Mouse (Mus musculus) ES-Bruce4 (cell line): ENCODE results near the gene Plekha8. TPM values are rescaled to one million over a fixed set of nuclear protein-coding genes. Genes with fewer than 3 reads are reported as not detected.

Source experiments
- H3K27ac ChIP-seq: 2 replicates; pipeline ENCODE4 v1.5.1; 2012; ENCODE audit warnings: low read length, inconsistent platforms; ENCODE audit not compliant: insufficient read depth
- H3K27me3 ChIP-seq: 2 replicates; pipeline ENCODE4 v1.6.1; 2012; ENCODE audit warnings: mild to moderate bottlenecking, low read length, inconsistent platforms; ENCODE audit not compliant: control insufficient read depth, poor library complexity, insufficient read depth, severe bottlenecking
- H3K36me3 ChIP-seq: 2 replicates; pipeline ENCODE4 v1.6.1; 2012; ENCODE audit warnings: inconsistent platforms, mild to moderate bottlenecking, low read length, moderate library complexity; ENCODE audit not compliant: control insufficient read depth, poor library complexity, insufficient read depth, severe bottlenecking
- H3K4me1 ChIP-seq: one replicate; pipeline ENCODE4 v1.8.1; 2011; ENCODE audit warnings: low read length; ENCODE audit not compliant: control insufficient read depth, insufficient read depth
- H3K4me3 ChIP-seq: 2 replicates; pipeline ENCODE4 v1.5.1; 2011; ENCODE audit warnings: low read depth, mild to moderate bottlenecking, low read length
- H3K9ac ChIP-seq: 2 replicates; pipeline ENCODE4 v1.6.1; 2012; ENCODE audit warnings: low read depth, mild to moderate bottlenecking, inconsistent platforms; ENCODE audit not compliant: poor library complexity, severe bottlenecking
- H3K9me3 ChIP-seq: replicated peaks from 2 replicates; pipeline ENCODE4 v1.6.1; 2012; ENCODE audit warnings: mild to moderate bottlenecking, low read length, inconsistent platforms; ENCODE audit not compliant: control insufficient read depth, poor library complexity, insufficient read depth, severe bottlenecking
- CTCF ChIP-seq: IDR thresholded peaks from one replicate; pipeline ENCODE4 v1.8.1; 2011; ENCODE audit warnings: low read depth, low read length
- EP300 ChIP-seq: IDR thresholded peaks from 2 replicates; pipeline ENCODE4 v1.6.1; 2011; ENCODE audit warnings: low read depth, low read length; ENCODE audit not compliant: insufficient read depth
- POLR2A ChIP-seq: IDR thresholded peaks from one replicate; pipeline ENCODE4 v1.8.1; 2011; ENCODE audit warnings: low read length; ENCODE audit not compliant: insufficient read depth
- polyA plus RNA-seq: library from polyadenylated mRNA; stranded (reverse); fragments of >200 nt; gene quantifications from 2 replicates; pipeline ENCODE4 v1.2.4, GENCODE M21; 2011; ENCODE audit warnings: low read depth; ENCODE audit not compliant: missing spikeins, insufficient read depth, insufficient read length

Plekha8 gene
- polyA plus RNA-seq, 1 experiment: 15.0 TPM

- H3K27ac ChIP-seq: no peak within 1 kb of the TSS
- H3K4me1 ChIP-seq: peaks cover 2% of the 10 kb centered on the region
- no peak for TF ChIP-seq POLR2A
- TF ChIP-seq EP300: no peak
- no peak for TF ChIP-seq CTCF
- H3K4me3 ChIP-seq: peak within 1 kb of the TSS; percentile 89
- H3K9me3 ChIP-seq: no peaks in the 10 kb centered on the region
- no peaks in the 10 kb centered on the region for H3K36me3 ChIP-seq
- no peaks in the 10 kb centered on the region for H3K27me3 ChIP-seq
- H3K9ac ChIP-seq: peak within 1 kb of the TSS; percentile 60
Measured at GRCm38 (mm10) chr6:54680891-54681745, 86.2 kb downstream of the Plekha8 start, which contains the start of gene Mturn. Gene Mturn, plus strand, starts transcription at chr6:54681624.

GRCm38 (mm10) chr6:54681746-54682428 lies 87.0 kb downstream of the Plekha8 start:
- Histone ChIP-seq H3K9me3 (no peaks in the 10 kb centered on the region), H3K27ac (no peak overlapping the region), H3K9ac (peak overlapping the region; percentile 60), H3K27me3 (no peaks in the 10 kb centered on the region), H3K36me3 (no peaks in the 10 kb centered on the region), H3K4me3 (peak overlapping the region; percentile 89), H3K4me1 (peaks cover 2% of the 10 kb centered on the region)
- TF ChIP-seq EP300: no peak
- peak; percentile 15 for TF ChIP-seq POLR2A
- no peak for TF ChIP-seq CTCF

GRCm38 (mm10) chr6:54684085-54684484 lies 89.2 kb downstream of the Plekha8 start:
- Histone ChIP-seq H3K27me3 (no peaks in the 10 kb centered on the region), H3K9ac (no peak overlapping the region), H3K4me1 (peaks cover 2% of the 10 kb centered on the region), H3K27ac (no peak overlapping the region), H3K4me3 (no peak overlapping the region), H3K9me3 (no peaks in the 10 kb centered on the region), H3K36me3 (no peaks in the 10 kb centered on the region)
- TF ChIP-seq CTCF (no peak), POLR2A (no peak), EP300 (no peak)

- Histone ChIP-seq H3K27me3 (no peaks in the 10 kb centered on the region), H3K9ac (no peak overlapping the region), H3K27ac (no peak overlapping the region), H3K9me3 (no peaks in the 10 kb centered on the region), H3K4me3 (no peak overlapping the region), H3K4me1 (peaks cover 2% of the 10 kb centered on the region), H3K36me3 (no peaks in the 10 kb centered on the region)
- TF ChIP-seq CTCF (no peak), POLR2A (no peak), EP300 (no peak)
Measured at GRCm38 (mm10) chr6:54685103-54685502, 90.2 kb downstream of the Plekha8 start.

- TF ChIP-seq POLR2A (no peak), CTCF (no peak), EP300 (no peak)
- Histone ChIP-seq H3K36me3 (no peaks in the 10 kb centered on the region), H3K9ac (no peak overlapping the region), H3K27me3 (no peaks in the 10 kb centered on the region), H3K27ac (no peak overlapping the region), H3K4me1 (peaks cover 2% of the 10 kb centered on the region), H3K4me3 (no peak overlapping the region), H3K9me3 (no peaks in the 10 kb centered on the region)
Measured at GRCm38 (mm10) chr6:54685716-54686395, 90.9 kb downstream of the Plekha8 start.
